In the genomic region with DNA sequence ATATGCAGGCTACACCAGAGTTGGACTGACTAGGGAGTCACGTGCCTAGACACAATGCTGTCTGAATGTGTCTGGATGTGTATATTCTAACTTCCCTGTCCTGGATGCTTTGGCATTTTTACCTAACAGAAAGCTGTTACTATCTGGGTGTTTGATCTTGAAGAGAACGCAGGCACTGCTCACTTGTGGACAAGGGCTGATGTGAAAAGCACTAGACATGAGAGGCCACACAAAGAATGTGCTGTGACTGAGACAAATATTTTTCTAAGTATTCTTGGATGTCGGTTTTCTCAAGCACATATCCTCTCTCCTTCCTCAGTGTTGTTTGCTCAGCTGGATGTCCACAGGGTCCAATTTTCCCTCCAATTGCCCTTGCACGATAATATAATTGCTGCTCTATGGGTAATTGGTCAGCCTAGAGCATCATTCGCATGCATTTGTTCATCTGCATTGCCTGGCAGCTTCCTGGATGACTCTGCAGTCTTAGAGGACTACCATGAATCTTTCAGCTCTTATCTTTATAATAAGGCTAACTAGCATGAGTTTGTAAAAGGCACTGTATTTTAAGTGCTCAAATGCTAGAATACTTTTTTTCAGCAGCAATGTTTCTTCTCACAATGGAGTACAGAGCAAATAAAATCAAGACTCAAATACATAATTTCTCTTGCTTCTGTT, we compare ENCODE assay signal across 25 mouse cellular contexts.
DNase-seq lines count a peak whose midpoint lies in the region; ATAC-seq and TF ChIP-seq lines count a peak whose summit lies in the region.
"Had no signal": no experiment of that assay in that cellular context is flagged by ENCODE, and none has a peak within 500 bp of the region (broad histone marks: within the 10 kb centered on the region; RNA-seq: fewer than 3 reads in every experiment).

No protein-coding gene starts in this region.

- no peak overlapping the region for H3K9ac ChIP-seq in kidney, postnatal 0 days (ENCODE audit: low read depth, low read length)
- no peak overlapping the region for H3K9ac ChIP-seq in kidney, embryonic 14.5 days (ENCODE audit: low read depth, low read length)
- H3K9ac ChIP-seq in lung, postnatal 0 days (replicated peaks; ENCODE audit: low read depth) = no peak overlapping the region
- H3K9ac ChIP-seq: embryonic facial prominence, embryonic 12.5 days; liver, embryonic 14.5 days; neural tube, embryonic 15.5 days had no signal

- no peaks in the 10 kb centered on the region for H3K27me3 ChIP-seq in kidney, postnatal 0 days (ENCODE audit: insufficient read depth, low read length)
- H3K27me3 ChIP-seq in kidney, embryonic 14.5 days (ENCODE audit: control insufficient read depth, insufficient read depth, low read length) = no peaks in the 10 kb centered on the region
- no peaks in the 10 kb centered on the region for H3K27me3 ChIP-seq in lung, postnatal 0 days (replicated peaks; ENCODE audit: insufficient read depth, low read length)
- H3K27me3 ChIP-seq: CH12.LX; embryonic facial prominence, embryonic 12.5 days; neural tube, embryonic 15.5 days had no signal

- no peak for TF ChIP-seq CTCF in kidney, postnatal 0 days (IDR thresholded peaks at IDR 0.05; ENCODE audit: low read depth)
- TF ChIP-seq CTCF in lung, postnatal 0 days (IDR thresholded peaks at IDR 0.05) = no peak

- H3K27ac ChIP-seq in kidney, postnatal 0 days = no peak overlapping the region
- H3K27ac ChIP-seq in kidney, embryonic 14.5 days (ENCODE audit: low read depth, low read length) = no peak overlapping the region
- H3K27ac ChIP-seq in lung, postnatal 0 days (ENCODE audit: low read length) = peak overlapping the region; percentile 38; the same call in 1 of the 2 replicates
- H3K27ac ChIP-seq: embryonic facial prominence, embryonic 12.5 days; hindbrain, postnatal 0 days; liver, embryonic 14.5 days; neural tube, embryonic 15.5 days; stomach, postnatal 0 days had no signal

- TF ChIP-seq EP300 in lung, postnatal 0 days (IDR thresholded peaks at IDR 0.05) = peak; percentile 85

- H3K9me3 ChIP-seq in kidney, postnatal 0 days (replicated peaks; ENCODE audit: low read length) = no peaks in the 10 kb centered on the region
- H3K9me3 ChIP-seq in kidney, embryonic 14.5 days (ENCODE audit: control insufficient read depth, low read length) = no peaks in the 10 kb centered on the region
- H3K9me3 ChIP-seq in lung, postnatal 0 days (ENCODE audit: low read length) = no peaks in the 10 kb centered on the region
- H3K9me3 ChIP-seq: embryonic facial prominence, embryonic 12.5 days; neural tube, embryonic 15.5 days had no signal

- no peak overlapping the region for H3K4me2 ChIP-seq in kidney, postnatal 0 days (ENCODE audit: low read length)
- no peak overlapping the region for H3K4me2 ChIP-seq in kidney, embryonic 14.5 days (replicated peaks; ENCODE audit: low read depth, low read length)
- H3K4me2 ChIP-seq in lung, postnatal 0 days (replicated peaks; ENCODE audit: low read depth, low read length) = no peak overlapping the region
- H3K4me2 ChIP-seq: embryonic facial prominence, embryonic 12.5 days; heart, embryonic 11.5 days; midbrain, embryonic 11.5 days; neural tube, embryonic 15.5 days had no signal

- WGBS in kidney, postnatal 0 days = 45% methylated on average over 5 of the region's 5 CpGs
- 50% methylated on average over 5 of the region's 5 CpGs for WGBS in kidney, embryonic 14.5 days
- WGBS in lung, postnatal 0 days = 39% methylated on average over 5 of the region's 5 CpGs

- no peak for ATAC-seq in kidney, postnatal 0 days (replicated peaks; ENCODE audit: low FRiP score, low read depth)
- ATAC-seq in kidney, embryonic 14.5 days (ENCODE audit: low FRiP score, low TSS enrichment) = no peak
- ATAC-seq in lung, postnatal 0 days = peak; percentile 94
- ATAC-seq: hindbrain, postnatal 0 days; intestine, embryonic 16.5 days had no signal

- no peak overlapping the region for H3K4me3 ChIP-seq in kidney, postnatal 0 days (replicated peaks; ENCODE audit: low read depth, low read length)
- no peak overlapping the region for H3K4me3 ChIP-seq in kidney, embryonic 14.5 days (ENCODE audit: low read length)
- no peak overlapping the region for H3K4me3 ChIP-seq in lung, postnatal 0 days (ENCODE audit: low read depth, low read length)
- H3K4me3 ChIP-seq: embryonic facial prominence, embryonic 12.5 days; neural tube, embryonic 15.5 days had no signal

- H3K36me3 ChIP-seq in kidney, postnatal 0 days (ENCODE audit: insufficient read depth, low read length) = no peaks in the 10 kb centered on the region
- H3K36me3 ChIP-seq in kidney, embryonic 14.5 days (ENCODE audit: control insufficient read depth, insufficient read depth, low read length) = no peaks in the 10 kb centered on the region; the same call in 1 of the 2 replicates
- no peaks in the 10 kb centered on the region for H3K36me3 ChIP-seq in lung, postnatal 0 days (ENCODE audit: insufficient read depth, low read length)
- H3K36me3 ChIP-seq: embryonic facial prominence, embryonic 12.5 days; neural tube, embryonic 15.5 days had no signal

- peak; percentile 34 for DNase-seq in kidney, postnatal 0 days (ENCODE audit: low spot score)
- DNase-seq in 416B (ENCODE audit: low read depth) (peak; percentile 15), MN1 (ENCODE audit: low spot score) (peak; percentile 66)
- peak; percentile 45 for DNase-seq in lung, postnatal 0 days (ENCODE audit: low spot score)
- DNase-seq in layer of hippocampus, adult 9-10 months (ENCODE audit: low spot score) = no peak
- no peak for DNase-seq in adrenal gland, postnatal 25 days
- DNase-seq in frontal cortex, postnatal 36 days (ENCODE audit: low spot score in 2 of 2) = no peak
- DNase-seq: adrenal gland, postnatal 10 days; B cell, adult 2 months; cerebellum, adult 8-10 months; cerebellum, postnatal 36 days; kidney, postnatal 25 days; right cerebral cortex, postnatal 14 days; thymus, adult 2 months; thymus, postnatal 4 days had no signal

- H3K4me1 ChIP-seq in kidney, postnatal 0 days (replicated peaks; ENCODE audit: insufficient read depth, low read length) = no peaks in the 10 kb centered on the region
- no peaks in the 10 kb centered on the region for H3K4me1 ChIP-seq in kidney, embryonic 14.5 days (ENCODE audit: control insufficient read depth, insufficient read depth, low read length)
- H3K4me1 ChIP-seq in lung, postnatal 0 days (ENCODE audit: insufficient read depth, low read depth, low read length) = no peaks in the 10 kb centered on the region
- H3K4me1 ChIP-seq: embryonic facial prominence, embryonic 12.5 days; neural tube, embryonic 15.5 days had no signal

Comparison
In these comparisons a context has a peak if more than half of its experiments do, and no peak if none do; other contexts are left out.
1. DNase-seq: peak in kidney, postnatal 0 days (single experiment), 416B (single experiment), MN1 (single experiment) and lung, postnatal 0 days (single experiment); none in layer of hippocampus, adult 9-10 months (single experiment), adrenal gland, postnatal 25 days (single experiment) and frontal cortex, postnatal 36 days (0 of 2).